Mouse (Mus musculus): ENCODE results near the gene Akap13.

DNA sequence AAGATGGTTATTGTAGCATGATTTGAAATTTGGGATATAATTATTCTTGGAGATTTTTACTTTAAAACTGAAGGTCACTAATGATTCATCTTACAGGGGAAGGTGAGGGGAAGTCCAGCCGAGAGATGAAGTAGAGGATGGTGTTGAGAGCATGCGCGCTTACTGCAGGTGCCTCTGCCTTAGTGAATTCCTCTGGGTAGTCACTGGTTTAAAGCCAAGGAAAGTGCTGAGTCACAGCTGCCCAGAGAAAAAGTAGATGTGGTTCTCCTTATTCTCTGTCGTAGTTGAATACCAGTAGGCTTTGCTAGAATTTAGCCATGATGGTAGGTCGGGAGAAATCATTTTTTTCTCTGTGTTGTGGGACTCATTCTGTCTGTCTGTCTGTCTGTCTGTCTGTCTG lies 132.4 kb downstream of the Akap13 start:
- TF ChIP-seq POLR2A (IDR thresholded peaks at IDR 0.05; ENCODE audit: borderline replicate concordance, insufficient read depth, low read length) (no peak), CTCF (IDR thresholded peaks at IDR 0.05; ENCODE audit: borderline replicate concordance, insufficient read depth, low read depth, low read length) (no peak)

All from cerebellum, adult 2 months (tissue).